Comparison of ENCODE assay signal across 10 mouse cellular contexts in the genomic region with DNA sequence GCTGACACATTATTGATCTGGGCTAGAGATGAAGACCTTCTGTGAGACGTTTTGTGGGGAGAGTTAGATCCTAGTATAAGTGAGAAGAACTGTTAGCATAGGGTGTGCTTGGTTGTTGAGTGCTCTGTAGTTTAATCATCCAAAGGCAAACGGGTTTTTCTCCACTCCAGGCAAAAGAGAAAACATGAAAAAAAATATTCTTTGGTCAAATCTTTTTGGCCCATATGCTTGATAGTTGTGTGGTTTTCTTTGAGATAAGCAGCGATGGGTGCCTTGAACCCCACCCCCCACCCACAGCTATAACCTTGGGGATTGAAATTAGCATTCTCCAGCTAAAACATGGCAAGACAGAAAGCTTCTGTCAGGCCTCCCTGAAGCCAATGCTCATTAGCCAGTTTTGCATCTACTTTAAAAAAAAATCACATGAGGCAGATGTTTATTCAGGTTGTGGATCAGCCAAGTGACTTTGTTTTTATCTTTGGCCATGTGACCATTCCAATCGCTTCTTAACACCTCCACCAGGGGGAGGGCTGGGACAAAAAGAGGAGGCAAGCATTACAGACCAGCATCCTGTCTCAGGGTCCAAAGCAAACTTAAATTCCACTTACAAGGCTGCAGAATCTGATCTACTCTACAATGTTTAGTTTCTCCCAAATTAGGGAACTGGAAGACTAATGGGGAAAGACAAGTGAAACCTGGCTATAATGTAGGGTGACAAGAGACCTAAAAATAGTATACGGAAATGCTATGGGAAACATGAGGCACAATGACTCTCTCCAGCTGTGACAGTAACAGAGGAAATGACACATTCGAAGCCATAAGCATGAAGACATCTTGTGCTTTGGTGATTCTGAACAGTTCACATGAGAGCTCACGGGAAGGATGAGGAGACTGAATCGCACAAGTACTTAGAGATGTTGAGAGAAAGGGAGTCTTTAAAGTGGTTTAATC. TPM values are rescaled to one million over a fixed set of nuclear protein-coding genes. Genes with fewer than 3 reads are reported as not detected.
A peak's percentile ranks its signal among the peaks of the same experiment; 100 is the strongest.
DNase-seq lines count a peak whose midpoint lies in the region; ATAC-seq and TF ChIP-seq lines count a peak whose summit lies in the region.
"Had no signal": no experiment of that assay in that cellular context is flagged by ENCODE, and none has a peak within 500 bp of the region (broad histone marks: within the 10 kb centered on the region; RNA-seq: fewer than 3 reads in every experiment).

No protein-coding gene starts in this region.

- ATAC-seq in lung, postnatal 0 days = peak; percentile 32

- H3K27me3 ChIP-seq in lung, postnatal 0 days (replicated peaks; ENCODE audit: insufficient read depth, low read length) = no peaks in the 10 kb centered on the region

- H3K9me3 ChIP-seq in lung, postnatal 0 days (ENCODE audit: low read length) = no peaks in the 10 kb centered on the region

- 42% methylated on average over 8 of the region's 8 CpGs for WGBS in lung, postnatal 0 days

- H3K4me2 ChIP-seq in lung, postnatal 0 days (replicated peaks; ENCODE audit: low read depth, low read length) = no peak overlapping the region

- peak; percentile 69 for TF ChIP-seq CTCF in lung, postnatal 0 days (IDR thresholded peaks at IDR 0.05)

- H3K4me3 ChIP-seq in lung, postnatal 0 days (ENCODE audit: low read depth, low read length) = no peak overlapping the region

- H3K9ac ChIP-seq in lung, postnatal 0 days (replicated peaks; ENCODE audit: low read depth) = no peak overlapping the region

- DNase-seq in gastrocnemius, adult 18-20 months (ENCODE audit: low spot score) = peak; percentile 25
- DNase-seq in gastrocnemius, postnatal 25 days = no peak
- DNase-seq in 3T3-L1 (ENCODE audit: low read depth, low spot score) = peak; percentile 67
- peak; percentile 30 for DNase-seq in adipocyte (ENCODE audit: low spot score)
- DNase-seq in heart, adult 9 months (ENCODE audit: low spot score in 2 of 2) = peak; percentile 20 to 35
- peak; percentile 35 for DNase-seq in lung, postnatal 0 days (ENCODE audit: low spot score)
- DNase-seq in left cerebral cortex, adult 8-10 months (ENCODE audit: low spot score in 2 of 2) = no peak
- DNase-seq in frontal cortex, postnatal 25 days (ENCODE audit: low spot score in 2 of 2) = no peak

- no peaks in the 10 kb centered on the region for H3K4me1 ChIP-seq in lung, postnatal 0 days (ENCODE audit: insufficient read depth, low read depth, low read length)

- H3K36me3 ChIP-seq in lung, postnatal 0 days (ENCODE audit: insufficient read depth, low read length) = no peaks in the 10 kb centered on the region

- no peak overlapping the region for H3K27ac ChIP-seq in lung, postnatal 0 days (ENCODE audit: low read length)

- peak; percentile 36; the same call in 1 of the 2 replicates for TF ChIP-seq EP300 in lung, postnatal 0 days (IDR thresholded peaks at IDR 0.05)

RNA-seq across cellular contexts. Expression of gene Atp1b4, which starts 18.6 kb away (rescaled TPM):
- total RNA-seq in gastrocnemius, adult 18-20 months (2021) = 1 to 10 TPM; 1.6 to 4.3 TPM
- total RNA-seq in gastrocnemius, postnatal 25 days (2021) = 10 to 100 TPM in 1 of 2 experiments, 1 to 10 TPM in 1; 7.3 to 10.9 TPM
- polyA plus RNA-seq in lung, postnatal 0 days (2015; fragmentation: Nextera tagmentation; extraction: Ambion mirVana) = 0.04 TPM in 1 of 2 replicates, not detected in the other
- not detected for total RNA-seq in left cerebral cortex, adult 8-10 months (2022)
- total RNA-seq: left cerebral cortex, postnatal 10 days had no signal
- polyA plus RNA-seq: small intestine, adult 2 months had no signal

Comparison
In these comparisons a context has a peak if more than half of its experiments do, and no peak if none do; other contexts are left out.
1. DNase-seq: peak in gastrocnemius, adult 18-20 months (single experiment), 3T3-L1 (single experiment), adipocyte (single experiment), heart, adult 9 months (2 of 2) and lung, postnatal 0 days (single experiment); none in gastrocnemius, postnatal 25 days (single experiment), left cerebral cortex, adult 8-10 months (0 of 2) and frontal cortex, postnatal 25 days (0 of 2).